Mouse (Mus musculus) stomach, postnatal 0 days (tissue): Measurements from ENCODE around the gene Prdm16. TPM values are rescaled to one million over a fixed set of nuclear protein-coding genes. Genes with fewer than 3 reads are reported as not detected.

ENCODE experiments used
- ATAC-seq: fragments of 200-750 bp; cut with Nextera tagmentation; 2 replicates; pipeline ENCODE4 v1.8.0; 2017; ENCODE audit not compliant: low FRiP score, low TSS enrichment
- DNase-seq: peaks from one replicate; pipeline ENCODE4 v3.0.0-alpha.2; 2016; ENCODE audit warnings: low spot score
- H3K27ac ChIP-seq: fragments of 300-500 bp; sonication (generic); replicated peaks from 2 replicates; pipeline ENCODE4 v1.5.1; 2014; ENCODE audit warnings: mild to moderate bottlenecking, control low read depth
- H3K27me3 ChIP-seq: fragments of 300-500 bp; sonication (generic); 2 replicates; pipeline ENCODE4 v1.6.1; 2014; ENCODE audit warnings: low read length; ENCODE audit not compliant: control insufficient read depth, insufficient read depth
- H3K36me3 ChIP-seq: fragments of 300-500 bp; sonication (generic); 2 replicates; pipeline ENCODE4 v1.6.1; 2014; ENCODE audit warnings: low read length, mixed read lengths; ENCODE audit not compliant: control insufficient read depth, insufficient read depth
- H3K4me1 ChIP-seq: fragments of 300-500 bp; sonication (generic); replicated peaks from 2 replicates; pipeline ENCODE4 v1.6.1; 2014; ENCODE audit warnings: antibody characterized with exemption; ENCODE audit not compliant: control insufficient read depth, insufficient read depth
- H3K4me2 ChIP-seq: fragments of 300-500 bp; sonication (generic); replicated peaks from 2 replicates; pipeline ENCODE4 v1.6.1; 2014; ENCODE audit warnings: low read depth, mild to moderate bottlenecking, control low read depth, moderate library complexity
- H3K4me3 ChIP-seq: fragments of 300-500 bp; sonication (generic); 2 replicates; pipeline ENCODE4 v1.5.1; 2014; ENCODE audit warnings: low read depth, low read length, control low read depth
- H3K9ac ChIP-seq: fragments of 300-500 bp; sonication (generic); 2 replicates; pipeline ENCODE4 v1.6.1; 2014; ENCODE audit warnings: mild to moderate bottlenecking, low read length, control low read depth, mixed read lengths
- H3K9me3 ChIP-seq: fragments of 300-500 bp; sonication (generic); 2 replicates; pipeline ENCODE4 v1.6.1; 2016; ENCODE audit warnings: low read length; ENCODE audit not compliant: control insufficient read depth
- CTCF ChIP-seq: IDR thresholded peaks from 2 replicates; pipeline ENCODE4 v1.5.1; 2016; ENCODE audit warnings: antibody characterized with exemption, low read depth, mild to moderate bottlenecking, moderate library complexity
- EP300 ChIP-seq: optimal IDR thresholded peaks from 2 replicates; pipeline ENCODE3; 2016; ENCODE audit warnings: antibody characterized with exemption
- WGBS: fragments of 180-500 bp; shearing (Covaris S2); extraction: QIAGEN DNeasy Blood & Tissue Kit; methylation state at CpG from one replicate; pipeline ENCODE4 v1.1.7; 2014; 5-methylcytosine and 5-hydroxymethylcytosine counted together
- polyA plus RNA-seq: library from polyadenylated mRNA; unstranded; fragments of >200 nt; fragmentation: Nextera tagmentation; extraction: Ambion mirVana; gene quantifications from 2 replicates; pipeline ENCODE4 v1.2.1, GENCODE M21; 2015

The Prdm16 gene
- polyA plus RNA-seq, 1 experiment from 2014 or later, result 15.6 TPM

- H3K27ac ChIP-seq, result peak overlapping the region; percentile 35
- 0 out of 2 replicates have a peak overlapping the region, but pooled peaks have one; percentile 27 for H3K9ac ChIP-seq
- ATAC-seq (peak; percentile 66), DNase-seq (peak; percentile 55)
- H3K9me3 ChIP-seq, result no peaks in the 10 kb centered on the region
- H3K36me3 ChIP-seq, result no peaks in the 10 kb centered on the region
- no peak overlapping the region for H3K4me2 ChIP-seq
- TF ChIP-seq EP300 (no peak), CTCF (peak; percentile 41)
- no peak overlapping the region for H3K4me3 ChIP-seq
- no peaks in the 10 kb centered on the region; the same call in 1 of the 2 replicates for H3K4me1 ChIP-seq
- WGBS, result 24% methylated on average over 20 of the region's 20 CpGs
- no peaks in the 10 kb centered on the region for H3K27me3 ChIP-seq
Observed at GRCm38 (mm10) chr4:154390333-154391080, 246.2 kb downstream of the Prdm16 start.

GRCm38 (mm10) chr4:154389641-154390040, 247.0 kb downstream of the Prdm16 start:
- WGBS, result 93% methylated on average over 2 of the region's 2 CpGs
- H3K4me3 ChIP-seq, result no peak overlapping the region
- H3K27me3 ChIP-seq, result no peaks in the 10 kb centered on the region
- H3K4me2 ChIP-seq, result no peak overlapping the region
- TF ChIP-seq EP300 (no peak), CTCF (no peak)
- H3K9me3 ChIP-seq, result no peaks in the 10 kb centered on the region
- no peak for DNase-seq
- ATAC-seq, result no peak
- H3K4me1 ChIP-seq, result no peaks in the 10 kb centered on the region; the same call in 1 of the 2 replicates
- no peaks in the 10 kb centered on the region for H3K36me3 ChIP-seq
- no peak overlapping the region; the same call in 1 of the 2 replicates for H3K27ac ChIP-seq
- no peak overlapping the region for H3K9ac ChIP-seq

GRCm38 (mm10) chr4:154386810-154387209, 249.9 kb downstream of the Prdm16 start:
- Histone ChIP-seq H3K27me3 (no peaks in the 10 kb centered on the region), H3K4me1 (no peaks in the 10 kb centered on the region; the same call in 1 of the 2 replicates), H3K4me3 (no peak overlapping the region), H3K9ac (no peak overlapping the region), H3K27ac (no peak overlapping the region), H3K9me3 (no peaks in the 10 kb centered on the region), H3K36me3 (no peaks in the 10 kb centered on the region), H3K4me2 (no peak overlapping the region)
- TF ChIP-seq EP300 (no peak), CTCF (no peak)
- no peak for ATAC-seq
- no peak for DNase-seq
- WGBS, result 49% methylated on average over 8 of the region's 8 CpGs

GRCm38 (mm10) chr4:154385918-154386317, 250.8 kb downstream of the Prdm16 start:
- H3K9ac ChIP-seq, result no peak overlapping the region
- H3K27me3 ChIP-seq, result no peaks in the 10 kb centered on the region
- H3K4me3 ChIP-seq, result no peak overlapping the region
- H3K36me3 ChIP-seq, result no peaks in the 10 kb centered on the region
- WGBS, result 66% methylated on average over 2 of the region's 2 CpGs
- no peak for ATAC-seq
- H3K4me2 ChIP-seq, result no peak overlapping the region
- no peaks in the 10 kb centered on the region for H3K9me3 ChIP-seq
- H3K4me1 ChIP-seq, result no peaks in the 10 kb centered on the region; the same call in 1 of the 2 replicates
- H3K27ac ChIP-seq, result no peak overlapping the region
- no peak for TF ChIP-seq EP300
- no peak for TF ChIP-seq CTCF
- DNase-seq, result no peak

- TF ChIP-seq EP300, result no peak
- TF ChIP-seq CTCF, result no peak
- no peaks in the 10 kb centered on the region for H3K9me3 ChIP-seq
- no peaks in the 10 kb centered on the region for H3K36me3 ChIP-seq
- H3K9ac ChIP-seq, result no peak overlapping the region
- no peak overlapping the region for H3K4me2 ChIP-seq
- 75% methylated on average over 8 of the region's 8 CpGs for WGBS
- DNase-seq (no peak), ATAC-seq (no peak)
- H3K27ac ChIP-seq, result no peak overlapping the region
- no peak overlapping the region for H3K4me3 ChIP-seq
- H3K27me3 ChIP-seq, result no peaks in the 10 kb centered on the region
- no peaks in the 10 kb centered on the region; the same call in 1 of the 2 replicates for H3K4me1 ChIP-seq
Observed at GRCm38 (mm10) chr4:154385208-154385607, 251.5 kb downstream of the Prdm16 start.

GRCm38 (mm10) chr4:154378876-154379275, 257.8 kb downstream of the Prdm16 start:
- ATAC-seq, result no peak
- no peak overlapping the region for H3K9ac ChIP-seq
- TF ChIP-seq CTCF (no peak), EP300 (no peak)
- no peak overlapping the region for H3K4me3 ChIP-seq
- H3K4me1 ChIP-seq, result no peaks in the 10 kb centered on the region
- H3K27ac ChIP-seq, result no peak overlapping the region
- DNase-seq, result no peak
- 95% methylated on average over 2 of the region's 2 CpGs for WGBS
- H3K4me2 ChIP-seq, result no peak overlapping the region
- H3K9me3 ChIP-seq, result no peaks in the 10 kb centered on the region
- H3K36me3 ChIP-seq, result no peaks in the 10 kb centered on the region
- H3K27me3 ChIP-seq, result no peaks in the 10 kb centered on the region
